Mouse (Mus musculus): ENCODE results near the gene Mybphl. TPM values are rescaled to one million over a fixed set of nuclear protein-coding genes. Genes with fewer than 3 reads are reported as not detected.

The Mybphl gene
- polyA plus RNA-seq, 1 experiment from 2014 or later: not detected

- Histone ChIP-seq H3K4me2 (replicated peaks) (no peak overlapping the region), H3K27me3 (no peaks in the 10 kb centered on the region), H3K4me1 (replicated peaks) (no peaks in the 10 kb centered on the region), H3K27ac (no peak overlapping the region), H3K9ac (replicated peaks) (no peak overlapping the region), H3K4me3 (replicated peaks) (no peak overlapping the region), H3K36me3 (no peaks in the 10 kb centered on the region), H3K9me3 (no peaks in the 10 kb centered on the region)
- ATAC-seq: no peak
- WGBS: 85% methylated on average over 3 of the region's 3 CpGs
Measured at GRCm38 (mm10) chr3:108372691-108373090, 8.0 kb downstream of the Mybphl start.

- Histone ChIP-seq H3K4me3 (replicated peaks) (no peak overlapping the region), H3K9me3 (no peaks in the 10 kb centered on the region), H3K36me3 (no peaks in the 10 kb centered on the region), H3K27ac (no peak overlapping the region), H3K27me3 (no peaks in the 10 kb centered on the region), H3K4me1 (replicated peaks) (peaks cover 16% of the 10 kb centered on the region), H3K9ac (replicated peaks) (no peak overlapping the region), H3K4me2 (replicated peaks) (no peak overlapping the region)
- no peak for ATAC-seq
- 77% methylated on average over 7 of the region's 7 CpGs for WGBS
Measured at GRCm38 (mm10) chr3:108378875-108379663, 14.4 kb downstream of the Mybphl start.

GRCm38 (mm10) chr3:108380695-108381094 lies 16.0 kb downstream of the Mybphl start:
- Histone ChIP-seq H3K9ac (replicated peaks) (no peak overlapping the region), H3K27ac (no peak overlapping the region), H3K27me3 (no peaks in the 10 kb centered on the region), H3K4me3 (replicated peaks) (no peak overlapping the region), H3K4me2 (replicated peaks) (no peak overlapping the region), H3K4me1 (replicated peaks) (peaks cover 30% of the 10 kb centered on the region), H3K36me3 (no peaks in the 10 kb centered on the region), H3K9me3 (no peaks in the 10 kb centered on the region)
- no peak for ATAC-seq
- WGBS: 76% methylated on average over 6 of the region's 6 CpGs

- peaks cover 10% of the 10 kb centered on the region for H3K36me3 ChIP-seq
- H3K9me3 ChIP-seq: no peaks in the 10 kb centered on the region
- ATAC-seq: no peak
- no peak overlapping the region for H3K27ac ChIP-seq
- H3K4me3 ChIP-seq (replicated peaks): no peak overlapping the region
- H3K4me2 ChIP-seq (replicated peaks): peak overlapping the region; percentile 68; the same call in 1 of the 2 replicates
- no peak overlapping the region for H3K9ac ChIP-seq (replicated peaks)
- H3K27me3 ChIP-seq: no peaks in the 10 kb centered on the region
- H3K4me1 ChIP-seq (replicated peaks): peaks cover 30% of the 10 kb centered on the region
- WGBS: 80% methylated on average over 14 of the region's 14 CpGs
Measured at GRCm38 (mm10) chr3:108381945-108382875, 17.5 kb downstream of the Mybphl start.

- H3K36me3 ChIP-seq: peaks cover 12% of the 10 kb centered on the region
- peaks cover 32% of the 10 kb centered on the region for H3K4me1 ChIP-seq (replicated peaks)
- H3K9me3 ChIP-seq: no peaks in the 10 kb centered on the region
- H3K4me3 ChIP-seq (replicated peaks): peak within 1 kb of the TSS; percentile 65
- peak; percentile 92 for ATAC-seq
- peak within 1 kb of the TSS; percentile 68 for H3K4me2 ChIP-seq (replicated peaks)
- peak within 1 kb of the TSS; percentile 67 for H3K9ac ChIP-seq (replicated peaks)
- peak within 1 kb of the TSS; percentile 44; the same call in 1 of the 2 replicates for H3K27ac ChIP-seq
- H3K27me3 ChIP-seq: no peaks in the 10 kb centered on the region
- under 1% methylated on average over 44 of the region's 44 CpGs for WGBS
Measured at GRCm38 (mm10) chr3:108383485-108384354, 19.0 kb downstream of the Mybphl start, which contains the start of gene Psrc1. Gene Psrc1 (plus strand): TSS chr3:108383839.

GRCm38 (mm10) chr3:108384425-108384824 lies 19.7 kb downstream of the Mybphl start:
- peak overlapping the region; percentile 68 for H3K4me2 ChIP-seq (replicated peaks)
- 35% methylated on average over 2 of the region's 2 CpGs for WGBS
- H3K4me1 ChIP-seq (replicated peaks): peaks cover 38% of the 10 kb centered on the region

GRCm38 (mm10) chr3:108386186-108386585 lies 21.5 kb downstream of the Mybphl start:
- WGBS: 94% methylated on average over 10 of the region's 10 CpGs
- no peaks in the 10 kb centered on the region for H3K9me3 ChIP-seq
- peaks cover 15% of the 10 kb centered on the region for H3K36me3 ChIP-seq
- H3K4me2 ChIP-seq (replicated peaks): no peak overlapping the region
- H3K27me3 ChIP-seq: no peaks in the 10 kb centered on the region
- no peak overlapping the region for H3K4me3 ChIP-seq (replicated peaks)
- no peak overlapping the region for H3K9ac ChIP-seq (replicated peaks)
- peaks cover 39% of the 10 kb centered on the region for H3K4me1 ChIP-seq (replicated peaks)
- no peak overlapping the region for H3K27ac ChIP-seq
- no peak for ATAC-seq

More at GRCm38 (mm10) chr3:108384425-108384824, 19.7 kb downstream of the Mybphl start:
- H3K9ac ChIP-seq (replicated peaks): peak overlapping the region; percentile 67
- H3K27ac ChIP-seq: no peak overlapping the region
- H3K27me3 ChIP-seq: no peaks in the 10 kb centered on the region
- no peak for ATAC-seq
- H3K9me3 ChIP-seq: no peaks in the 10 kb centered on the region
- peak overlapping the region; percentile 65 for H3K4me3 ChIP-seq (replicated peaks)
- peaks cover 12% of the 10 kb centered on the region for H3K36me3 ChIP-seq

- ATAC-seq: peak; percentile 67
- no peak overlapping the region for H3K4me2 ChIP-seq (replicated peaks)
- peaks cover 33% of the 10 kb centered on the region for H3K4me1 ChIP-seq (replicated peaks)
- peak overlapping the region; percentile 19; the same call in 1 of the 2 replicates for H3K27ac ChIP-seq
- H3K27me3 ChIP-seq: no peaks in the 10 kb centered on the region
- H3K36me3 ChIP-seq: peaks cover 43% of the 10 kb centered on the region
- H3K9me3 ChIP-seq: no peaks in the 10 kb centered on the region
- WGBS: 1% methylated on average over 5 of the region's 5 CpGs
- H3K4me3 ChIP-seq (replicated peaks): no peak overlapping the region
- peak overlapping the region; percentile 32; the same call in 1 of the 2 replicates for H3K9ac ChIP-seq (replicated peaks)
Measured at GRCm38 (mm10) chr3:108389111-108389545, 24.4 kb downstream of the Mybphl start.

- no peak overlapping the region for H3K4me2 ChIP-seq (replicated peaks)
- 0 out of 2 replicates have a peak overlapping the region, but pooled peaks have one; percentile 14 for H3K27ac ChIP-seq
- H3K9ac ChIP-seq (replicated peaks): no peak overlapping the region
- peaks cover 20% of the 10 kb centered on the region for H3K4me1 ChIP-seq (replicated peaks)
- H3K9me3 ChIP-seq: no peaks in the 10 kb centered on the region
- H3K36me3 ChIP-seq: peaks cover 64% of the 10 kb centered on the region
- H3K4me3 ChIP-seq (replicated peaks): no peak overlapping the region
- ATAC-seq: no peak
- H3K27me3 ChIP-seq: no peaks in the 10 kb centered on the region
- 13% methylated on average over 10 of the region's 10 CpGs for WGBS
Measured at GRCm38 (mm10) chr3:108392299-108392698, 27.6 kb downstream of the Mybphl start.

GRCm38 (mm10) chr3:108392793-108393192 lies 28.1 kb downstream of the Mybphl start:
- no peak for ATAC-seq
- no peaks in the 10 kb centered on the region for H3K9me3 ChIP-seq
- H3K4me1 ChIP-seq (replicated peaks): peaks cover 20% of the 10 kb centered on the region
- H3K36me3 ChIP-seq: peaks cover 68% of the 10 kb centered on the region
- 0 out of 2 replicates have a peak overlapping the region, but pooled peaks have one; percentile 14 for H3K27ac ChIP-seq
- no peaks in the 10 kb centered on the region for H3K27me3 ChIP-seq
- 50% methylated on average over 15 of the region's 15 CpGs for WGBS
- no peak overlapping the region for H3K4me3 ChIP-seq (replicated peaks)
- H3K9ac ChIP-seq (replicated peaks): peak overlapping the region; percentile 8; the same call in 1 of the 2 replicates
- no peak overlapping the region for H3K4me2 ChIP-seq (replicated peaks)

GRCm38 (mm10) chr3:108398281-108398680 lies 33.6 kb downstream of the Mybphl start:
- no peak overlapping the region for H3K4me3 ChIP-seq (replicated peaks)
- peaks cover 99% of the 10 kb centered on the region for H3K36me3 ChIP-seq
- no peak for ATAC-seq
- H3K27me3 ChIP-seq: no peaks in the 10 kb centered on the region
- WGBS: 97% methylated on average over 9 of the region's 9 CpGs
- no peak overlapping the region for H3K27ac ChIP-seq
- no peak overlapping the region for H3K9ac ChIP-seq (replicated peaks)
- H3K9me3 ChIP-seq: no peaks in the 10 kb centered on the region
- peaks cover 14% of the 10 kb centered on the region for H3K4me1 ChIP-seq (replicated peaks)
- H3K4me2 ChIP-seq (replicated peaks): no peak overlapping the region
